Mouse (Mus musculus) gastrocnemius, adult 8-10 months (tissue): ENCODE measurements around the gene Mlxip. TPM values are rescaled to one million over a fixed set of nuclear protein-coding genes. Genes with fewer than 3 reads are reported as not detected.
A peak's percentile ranks its signal among the peaks of the same experiment; 100 is the strongest.

Experiments used
- DNase-seq, 2 experiments: peaks; one replicate each; pipeline ENCODE4 v3.0.0; 2022; ENCODE audit warnings: low spot score in 2 of 2
- total RNA-seq, 4 experiments: library from RNA; stranded (reverse); gene quantifications; 2 replicates each; pipeline ENCODE4 v1.2.4; 2022

Gene Mlxip
- total RNA-seq, 4 experiments from 2014 or later = 62.2 to 81.0 (median 63.8) TPM

- no peak for DNase-seq
These were observed 12.6 kb upstream of the Mlxip start for GRCm38 (mm10) chr5:123381968-123382367.

GRCm38 (mm10) chr5:123382686-123383085 lies 11.9 kb upstream of the Mlxip start:
- no peak for DNase-seq

GRCm38 (mm10) chr5:123388452-123388851 lies 6.1 kb upstream of the Mlxip start:
- DNase-seq = no peak

GRCm38 (mm10) chr5:123390536-123391441 lies 3.8 kb upstream of the Mlxip start:
- no peak for DNase-seq

GRCm38 (mm10) chr5:123391442-123391809 lies 3.2 kb upstream of the Mlxip start:
- DNase-seq = no peak

- DNase-seq = no peak
These were observed 754 bp upstream of the Mlxip start for GRCm38 (mm10) chr5:123393786-123394302.

GRCm38 (mm10) chr5:123394957-123395881 lies 621 bp downstream of the Mlxip start:
- peak in 1 of 2 experiments; percentile 33 for DNase-seq

- DNase-seq = no peak
These were observed 2.4 kb downstream of the Mlxip start for GRCm38 (mm10) chr5:123396901-123397464.

GRCm38 (mm10) chr5:123397786-123398185 lies 3.2 kb downstream of the Mlxip start:
- DNase-seq = peak in 1 of 2 experiments; percentile 11

GRCm38 (mm10) chr5:123398856-123399498 lies 4.4 kb downstream of the Mlxip start:
- no peak for DNase-seq

- DNase-seq = no peak
These were observed 9.9 kb downstream of the Mlxip start for GRCm38 (mm10) chr5:123404480-123404879.

GRCm38 (mm10) chr5:123406952-123407351 lies 12.4 kb downstream of the Mlxip start:
- no peak for DNase-seq

- DNase-seq = no peak
These were observed 13.6 kb downstream of the Mlxip start for GRCm38 (mm10) chr5:123408176-123408575.

GRCm38 (mm10) chr5:123412193-123412592 lies 17.6 kb downstream of the Mlxip start:
- DNase-seq = no peak

GRCm38 (mm10) chr5:123413866-123414363 lies 19.3 kb downstream of the Mlxip start:
- no peak for DNase-seq

GRCm38 (mm10) chr5:123416149-123416548 lies 21.6 kb downstream of the Mlxip start:
- no peak for DNase-seq

GRCm38 (mm10) chr5:123416566-123417518 lies 22.2 kb downstream of the Mlxip start:
- DNase-seq = peak; percentile 61 to 82

GRCm38 (mm10) chr5:123423885-123424284 lies 29.3 kb downstream of the Mlxip start:
- peak in 1 of 2 experiments; percentile 36 for DNase-seq

- DNase-seq = no peak
These were observed 33.0 kb downstream of the Mlxip start for GRCm38 (mm10) chr5:123427556-123427955.
